Mouse (Mus musculus) CD8-positive naive resting alpha-beta T cell, adult 2 months (primary cell): ENCODE measurements around the gene Hpse2.
"Not testable (repeated sequence)": the region's sequence is repeated elsewhere in the genome, so short reads cannot be mapped to it uniquely, and the experiment has no call there.

ENCODE experiments used
- DNase-seq, 2 experiments: peaks; one replicate each; pipeline ENCODE4 v3.0.0; 2022; ENCODE audit warnings: low read depth in 2 of 2, low spot score in 2 of 2

Gene Hpse2

GRCm38 (mm10) chr19:43388017-43388904, at the start of gene Hpse2:
TSS of gene Hpse2 (minus strand) at chr19:43388355.
- DNase-seq = no peak

DNA sequence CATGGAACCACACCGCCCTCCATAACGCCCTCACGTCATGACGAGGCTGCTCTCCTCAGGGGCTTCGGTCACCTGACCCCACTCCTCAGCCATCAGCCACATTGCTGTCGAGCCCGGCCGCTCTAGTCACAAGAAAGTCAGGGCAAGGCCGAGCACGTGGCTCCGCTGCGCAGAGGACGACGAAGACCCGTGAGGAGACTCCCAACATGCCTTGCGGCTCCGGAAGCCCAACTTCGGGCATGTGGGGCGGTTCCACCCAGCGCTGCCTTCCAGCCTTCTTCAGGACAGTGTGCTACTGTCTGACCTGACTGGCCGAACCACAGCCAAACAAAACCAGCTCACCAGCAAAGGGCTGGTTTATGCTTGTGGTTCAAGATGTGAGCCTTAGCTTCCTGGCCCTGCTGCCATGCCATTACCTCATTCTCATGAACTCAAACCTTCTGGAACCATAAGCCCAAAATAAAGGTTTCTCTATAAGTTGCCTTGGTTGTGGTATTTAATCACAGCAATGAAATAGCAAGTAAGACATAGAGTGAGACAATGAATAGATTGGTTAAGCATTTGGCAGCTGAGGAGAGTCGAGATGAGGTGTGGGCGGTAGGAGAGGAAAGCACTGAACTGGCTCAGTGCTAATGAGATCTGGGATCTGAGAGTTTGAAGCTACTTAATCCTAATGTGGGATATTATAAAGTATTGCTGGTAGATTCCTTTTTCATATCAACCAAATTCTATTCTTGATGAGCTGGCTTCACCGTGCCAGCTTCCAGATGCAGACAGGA, 39.5 kb upstream of the Hpse2 start:
- DNase-seq = no peak

DNA sequence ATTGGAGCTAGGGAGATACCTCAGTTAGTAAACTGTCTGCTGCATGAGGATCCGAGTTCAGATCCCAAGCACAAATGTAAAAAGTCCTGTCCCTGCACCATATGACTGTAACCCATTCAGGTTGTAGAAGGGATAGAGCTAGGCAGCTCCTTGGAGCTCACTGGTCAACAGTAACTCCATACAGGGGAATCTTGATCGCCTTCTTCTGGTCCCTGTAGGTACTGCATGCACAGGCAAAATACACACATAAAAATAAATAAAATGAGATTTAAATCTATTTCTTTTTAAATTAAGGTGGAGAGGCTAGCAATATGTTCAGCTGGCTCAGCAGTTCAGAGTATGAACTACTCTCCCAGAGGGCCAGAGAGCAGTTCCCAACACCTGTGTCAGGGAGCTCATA, 35.9 kb upstream of the Hpse2 start:
- no peak for DNase-seq

GRCm38 (mm10) chr19:43420506-43420905, 32.4 kb upstream of the Hpse2 start:
- DNase-seq = no peak

GRCm38 (mm10) chr19:43415565-43415964, 27.4 kb upstream of the Hpse2 start:
- no peak for DNase-seq

GRCm38 (mm10) chr19:43407181-43407580, 19.0 kb upstream of the Hpse2 start:
- DNase-seq = no peak

DNA sequence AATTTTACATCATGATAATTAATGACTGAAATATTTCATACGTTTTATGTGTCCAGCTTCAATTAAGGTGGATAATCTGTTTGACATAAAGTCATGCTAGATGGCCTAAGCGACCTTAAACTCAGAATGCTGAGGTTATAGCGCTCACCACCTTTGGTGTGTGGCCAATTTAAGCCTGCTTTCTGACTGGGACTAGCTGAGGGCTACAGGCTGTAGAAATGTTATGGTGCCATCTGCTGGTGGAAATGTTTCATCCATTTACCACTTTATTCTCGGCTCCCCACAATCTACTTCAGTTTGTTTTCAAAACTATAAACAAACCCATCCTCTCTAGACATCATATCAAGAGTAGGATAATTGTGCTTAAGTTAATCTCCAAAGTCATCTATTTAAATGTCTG, 8.2 kb upstream of the Hpse2 start:
- peak in 1 of 2 experiments; percentile 11 for DNase-seq

GRCm38 (mm10) chr19:43387071-43387770, 934 bp downstream of the Hpse2 start:
- no peak for DNase-seq

GRCm38 (mm10) chr19:43386041-43386952, 1.9 kb downstream of the Hpse2 start:
- DNase-seq = no peak

DNA sequence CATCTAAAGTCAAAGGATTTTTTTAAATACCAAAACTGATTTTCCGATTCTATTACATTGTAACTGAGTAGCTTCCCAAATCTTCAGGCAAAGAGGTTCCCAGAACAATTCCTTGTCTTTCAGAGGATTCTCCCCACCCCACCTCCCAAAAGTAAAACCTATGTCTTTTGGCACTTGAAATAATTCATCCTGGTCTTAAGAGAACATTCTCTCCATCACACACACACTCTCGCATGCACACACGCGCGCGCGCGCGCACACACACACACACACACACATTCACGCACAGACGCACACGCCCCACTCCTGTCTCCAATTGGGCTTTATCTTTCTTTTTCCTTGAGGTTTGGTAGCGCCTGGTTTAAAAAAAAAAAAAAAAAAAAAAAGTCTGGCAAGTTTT, 2.7 kb downstream of the Hpse2 start:
- DNase-seq = no peak

DNA sequence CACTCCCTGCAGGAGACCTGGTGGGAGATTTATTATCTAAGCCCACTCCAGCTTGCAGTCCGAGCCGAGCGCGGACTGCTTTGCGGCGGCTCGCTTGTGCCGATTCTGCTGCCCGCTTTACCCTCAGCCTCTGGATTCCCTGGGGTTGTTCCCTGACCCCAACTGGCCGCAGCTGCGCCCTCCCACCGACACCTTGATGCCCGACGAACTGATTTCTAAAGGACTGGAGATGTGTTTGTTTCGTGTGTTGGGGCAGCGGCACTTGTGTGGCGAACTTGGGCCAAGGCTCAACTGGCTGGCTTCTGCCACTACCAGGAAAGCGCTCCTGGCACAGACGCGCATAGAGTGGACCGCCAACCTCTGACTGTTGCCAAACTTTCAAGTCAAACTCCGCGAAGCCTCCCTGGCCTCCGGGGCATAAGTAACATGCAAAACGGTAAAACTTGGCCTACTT, 3.1 kb downstream of the Hpse2 start:
- DNase-seq = no peak

DNA sequence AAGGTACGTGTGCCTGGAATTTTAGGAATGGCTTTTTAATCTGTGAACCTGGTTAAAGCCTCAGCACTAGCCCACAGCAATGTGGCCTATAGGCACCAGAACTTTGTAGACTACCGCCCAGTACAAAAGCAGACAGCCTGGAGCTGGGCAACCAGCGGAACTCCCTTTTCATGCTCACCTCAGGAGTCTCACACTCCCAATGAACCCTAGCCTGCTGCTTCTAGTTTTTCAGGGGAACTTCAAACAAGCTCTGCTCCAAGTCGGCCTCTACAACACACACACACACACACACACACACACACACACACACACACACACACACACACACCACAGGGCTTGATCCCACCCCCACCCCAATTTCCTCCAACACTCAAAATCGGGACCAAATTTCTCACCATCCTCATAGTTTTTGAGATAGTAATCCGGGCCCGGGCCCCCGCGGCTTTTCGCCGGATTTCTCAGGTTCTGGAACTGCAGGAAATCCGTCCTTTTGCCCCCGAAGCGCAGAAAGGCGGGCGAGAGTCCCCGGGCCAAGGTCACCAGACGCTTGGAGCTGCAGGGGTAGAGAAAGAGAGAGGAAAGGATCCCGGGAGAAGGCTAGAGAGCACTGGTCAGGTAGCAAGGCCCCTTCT, 3.7 kb downstream of the Hpse2 start:
- DNase-seq = no peak

DNA sequence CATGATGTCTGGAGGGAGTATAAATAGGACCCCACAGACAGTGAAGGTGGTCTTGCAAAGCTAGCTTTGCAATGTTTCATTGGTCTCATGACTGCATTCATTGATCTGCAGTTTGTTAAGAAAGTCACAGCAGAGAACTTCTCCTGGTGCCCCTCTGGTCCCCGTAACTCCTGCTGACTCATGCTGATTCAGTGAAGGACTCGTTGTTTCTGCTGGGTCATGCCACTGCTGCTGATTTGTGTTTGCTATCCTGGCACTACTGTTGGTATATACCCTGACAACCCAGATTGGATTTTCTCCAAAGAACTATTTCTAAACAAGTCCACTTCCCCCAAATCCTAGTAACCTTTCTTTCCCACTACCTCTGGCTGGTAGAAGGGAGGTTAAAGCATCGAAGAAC, 29.3 kb downstream of the Hpse2 start:
- no peak for DNase-seq

DNA sequence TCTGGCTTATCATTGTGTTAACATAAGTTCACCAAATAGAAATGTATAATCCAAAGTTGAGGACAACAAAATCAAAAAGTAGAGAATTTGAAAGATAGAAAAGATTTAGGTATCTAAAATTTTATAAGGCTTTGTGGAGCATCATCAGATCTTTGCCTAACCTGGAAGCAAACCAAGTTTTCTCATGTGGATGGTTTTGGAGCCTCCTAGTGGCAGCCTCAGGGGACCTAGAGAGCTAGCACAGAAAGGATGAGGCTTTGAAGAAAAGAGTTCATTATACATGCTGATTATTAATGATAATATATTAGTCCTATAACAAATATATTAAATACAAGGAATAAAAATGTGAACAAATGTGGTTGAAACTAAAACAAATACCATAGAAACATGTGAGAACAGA, 77.0 kb downstream of the Hpse2 start:
- no peak for DNase-seq

GRCm38 (mm10) chr19:43306756-43307155, 81.4 kb downstream of the Hpse2 start:
- DNase-seq = no peak

GRCm38 (mm10) chr19:43281336-43281735, 106.8 kb downstream of the Hpse2 start:
- not testable (repeated sequence) for DNase-seq

DNA sequence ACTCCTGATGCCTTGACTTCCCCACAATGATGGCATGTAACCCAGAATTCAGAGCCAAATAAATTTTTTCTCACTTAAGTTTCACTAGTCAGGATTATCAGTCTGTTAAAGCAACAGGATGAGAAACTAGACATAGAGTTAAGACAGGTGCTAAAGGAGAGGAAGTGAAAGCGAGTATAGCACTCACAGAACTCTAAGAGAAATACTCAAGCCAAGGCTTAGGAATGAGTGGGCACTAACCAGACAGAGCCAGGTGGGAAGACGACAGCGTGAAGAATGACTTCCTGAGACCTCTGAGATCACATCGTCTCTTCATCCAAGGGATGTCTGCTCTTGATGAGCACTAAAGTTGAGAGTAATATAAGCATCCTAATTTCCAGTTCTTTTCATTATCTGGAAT, 144.2 kb downstream of the Hpse2 start:
- DNase-seq = no peak

DNA sequence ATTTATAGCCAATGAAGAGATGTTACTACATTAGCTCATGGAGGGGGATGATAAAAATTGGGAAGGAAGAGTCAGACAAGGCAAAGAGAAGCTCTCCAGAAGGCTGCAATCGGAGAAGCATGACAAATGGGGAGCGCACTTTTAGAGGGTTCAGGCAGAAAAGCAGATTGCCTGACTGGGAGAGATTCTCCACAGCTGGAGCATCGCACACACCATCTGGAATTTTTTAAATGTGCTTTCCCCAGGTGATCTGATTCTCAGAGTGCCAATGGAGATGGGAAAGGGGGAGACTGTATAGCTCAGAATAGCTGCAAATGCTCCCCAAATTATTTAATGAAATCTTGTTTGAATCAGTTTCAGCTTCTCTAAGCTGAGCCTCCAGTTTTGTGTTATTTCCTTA, 156.4 kb downstream of the Hpse2 start:
- DNase-seq = no peak

GRCm38 (mm10) chr19:43193562-43193961, 194.6 kb downstream of the Hpse2 start:
- no peak for DNase-seq

DNA sequence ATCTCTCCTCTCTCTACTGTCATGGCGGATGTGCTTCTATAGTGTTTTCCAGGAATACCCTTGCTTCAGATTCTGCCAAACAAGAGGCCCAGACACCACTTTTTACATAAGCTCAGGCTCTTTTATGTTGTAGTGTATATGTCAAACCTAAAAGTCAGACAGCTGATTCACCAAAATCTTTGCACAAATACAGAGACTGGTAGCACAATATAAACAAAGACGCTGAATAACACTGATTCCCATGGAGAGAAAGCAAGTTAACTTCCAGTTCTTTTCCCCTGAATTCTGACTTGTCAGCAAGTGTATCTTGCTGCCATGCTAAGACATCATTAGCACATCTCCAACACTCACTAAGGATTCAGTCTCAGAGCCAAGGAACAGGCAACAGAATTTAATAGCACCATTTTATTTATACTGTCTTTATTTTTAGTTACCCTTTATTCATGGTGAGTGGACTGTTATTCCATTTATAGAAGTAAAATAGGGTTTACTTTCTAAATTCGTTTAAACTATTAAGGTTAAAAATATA, 212.7 kb downstream of the Hpse2 start:
- DNase-seq = no peak
